Mouse (Mus musculus): ENCODE measurements around the gene Ralgapa1. TPM values are rescaled to one million over a fixed set of nuclear protein-coding genes. Genes with fewer than 3 reads are reported as not detected.
"Not testable (repeated sequence)": the region's sequence is repeated elsewhere in the genome, so short reads cannot be mapped to it uniquely, and the experiment has no call there.

Gene Ralgapa1
- polyA plus RNA-seq, 1 experiment from 2014 or later, result 37.0 TPM

DNA sequence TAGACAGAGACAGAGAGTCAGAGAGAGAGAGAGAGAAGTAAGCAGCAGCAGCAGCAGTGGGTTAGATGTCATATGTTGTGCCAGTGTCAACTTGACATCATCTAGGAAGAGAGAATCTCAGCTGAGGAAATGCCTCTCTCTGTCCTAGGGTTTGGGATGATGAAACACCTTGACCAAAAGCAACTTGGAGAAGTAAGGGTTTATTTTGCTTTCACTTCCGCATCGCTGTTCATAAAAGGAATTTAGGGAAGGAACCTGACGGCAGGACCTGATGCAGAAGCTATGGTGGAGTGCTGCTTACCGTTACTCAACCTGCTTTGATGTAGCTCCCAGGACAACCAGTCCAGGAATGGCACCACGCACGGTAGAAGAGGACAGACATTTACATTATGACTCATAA lies 3.1 kb upstream of the Ralgapa1 start:
- Histone ChIP-seq H3K9ac (replicated peaks; ENCODE audit: low read length) (no peak overlapping the region), H3K27ac (replicated peaks; ENCODE audit: low read depth, low read length) (no peak overlapping the region), H3K4me1 (ENCODE audit: control insufficient read depth, insufficient read depth, low read length) (peaks cover 8% of the 10 kb centered on the region; the same call in 1 of the 2 replicates), H3K4me3 (replicated peaks; ENCODE audit: low read depth, low read length) (no peak overlapping the region), H3K36me3 (ENCODE audit: control insufficient read depth, insufficient read depth, low read length) (no peaks in the 10 kb centered on the region), H3K27me3 (ENCODE audit: control insufficient read depth, insufficient read depth, low read length) (no peaks in the 10 kb centered on the region), H3K4me2 (ENCODE audit: low read length) (no peak overlapping the region), H3K9me3 (ENCODE audit: control insufficient read depth, low read length) (no peaks in the 10 kb centered on the region)
- ATAC-seq (ENCODE audit: low FRiP score, low TSS enrichment) (no peak), DNase-seq (no peak)
- 85% methylated on average over 6 of the region's 6 CpGs for WGBS

DNA sequence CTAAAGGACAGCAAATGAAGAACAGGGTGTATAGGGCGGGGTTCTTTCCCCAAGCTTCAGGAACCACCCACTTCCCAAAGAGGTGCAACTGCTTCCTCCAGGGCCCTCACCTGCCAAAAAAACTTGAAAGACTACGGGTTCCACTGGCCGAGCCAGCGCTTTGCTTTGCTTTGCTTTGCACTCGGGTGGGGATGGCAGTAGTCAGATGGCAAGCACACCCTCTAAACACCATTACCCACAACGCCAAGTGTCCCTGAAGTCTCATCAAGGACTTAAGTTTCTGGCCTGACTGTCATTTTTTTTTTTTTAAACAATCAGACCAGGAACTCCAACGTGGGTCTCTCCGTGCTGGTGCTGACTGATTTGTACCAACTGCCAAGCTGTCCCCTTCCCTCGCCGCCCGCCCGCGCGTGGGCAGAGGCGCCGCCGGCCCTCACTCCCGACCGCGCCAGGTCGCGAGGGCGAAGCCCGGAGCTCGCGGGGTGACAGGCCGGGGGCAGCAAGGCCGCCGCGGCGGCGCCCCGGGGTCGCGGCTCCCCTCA lies 777 bp downstream of the Ralgapa1 start:
- DNase-seq, result no peak

DNA sequence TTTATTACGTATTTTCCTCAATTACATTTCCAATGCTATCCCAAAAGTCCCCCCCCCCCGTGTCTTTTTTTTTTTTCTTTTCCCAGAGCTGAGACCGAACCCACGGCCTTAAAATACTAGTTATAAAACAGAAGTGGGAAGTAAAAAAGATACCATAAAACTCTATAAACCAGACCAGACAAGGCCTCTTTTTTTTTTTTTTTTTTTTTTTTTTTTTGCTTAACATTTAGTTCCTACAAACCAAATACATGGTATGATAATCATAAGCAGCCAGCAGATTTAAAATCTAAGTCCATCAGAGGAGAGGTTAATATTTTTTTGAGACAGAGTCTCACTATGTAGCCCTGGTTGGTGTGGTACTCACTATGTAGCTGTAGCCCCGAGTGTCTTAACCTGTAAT lies 4.5 kb downstream of the Ralgapa1 start:
- H3K27ac ChIP-seq (replicated peaks; ENCODE audit: low read depth, low read length), result no peak overlapping the region
- no peaks in the 10 kb centered on the region for H3K9me3 ChIP-seq (ENCODE audit: control insufficient read depth, low read length)
- 94% methylated on average over 5 of the region's 5 CpGs for WGBS
- H3K4me2 ChIP-seq (ENCODE audit: low read length), result no peak overlapping the region
- no peak overlapping the region for H3K4me3 ChIP-seq (replicated peaks; ENCODE audit: low read depth, low read length)
- DNase-seq (no peak), ATAC-seq (ENCODE audit: low FRiP score, low TSS enrichment) (no peak)
- peaks cover 15% of the 10 kb centered on the region; the same call in 1 of the 2 replicates for H3K4me1 ChIP-seq (ENCODE audit: control insufficient read depth, insufficient read depth, low read length)
- H3K9ac ChIP-seq (replicated peaks; ENCODE audit: low read length), result no peak overlapping the region
- H3K27me3 ChIP-seq (ENCODE audit: control insufficient read depth, insufficient read depth, low read length), result no peaks in the 10 kb centered on the region
- no peaks in the 10 kb centered on the region for H3K36me3 ChIP-seq (ENCODE audit: control insufficient read depth, insufficient read depth, low read length)

More for the DNA sequence above, 777 bp downstream of the Ralgapa1 start:
- Histone ChIP-seq H3K9ac (replicated peaks; ENCODE audit: low read length) (peak overlapping the region; percentile 91), H3K9me3 (ENCODE audit: control insufficient read depth, low read length) (no peaks in the 10 kb centered on the region), H3K36me3 (ENCODE audit: control insufficient read depth, insufficient read depth, low read length) (no peaks in the 10 kb centered on the region), H3K27me3 (ENCODE audit: control insufficient read depth, insufficient read depth, low read length) (no peaks in the 10 kb centered on the region), H3K27ac (replicated peaks; ENCODE audit: low read depth, low read length) (peak overlapping the region; percentile 96), H3K4me2 (ENCODE audit: low read length) (peak overlapping the region; percentile 61), H3K4me3 (replicated peaks; ENCODE audit: low read depth, low read length) (peak overlapping the region; percentile 92), H3K4me1 (ENCODE audit: control insufficient read depth, insufficient read depth, low read length) (peaks cover 15% of the 10 kb centered on the region; the same call in 1 of the 2 replicates)
- 1% methylated on average over 35 of the region's 35 CpGs for WGBS
- ATAC-seq (ENCODE audit: low FRiP score, low TSS enrichment), result peak; percentile 49

DNA sequence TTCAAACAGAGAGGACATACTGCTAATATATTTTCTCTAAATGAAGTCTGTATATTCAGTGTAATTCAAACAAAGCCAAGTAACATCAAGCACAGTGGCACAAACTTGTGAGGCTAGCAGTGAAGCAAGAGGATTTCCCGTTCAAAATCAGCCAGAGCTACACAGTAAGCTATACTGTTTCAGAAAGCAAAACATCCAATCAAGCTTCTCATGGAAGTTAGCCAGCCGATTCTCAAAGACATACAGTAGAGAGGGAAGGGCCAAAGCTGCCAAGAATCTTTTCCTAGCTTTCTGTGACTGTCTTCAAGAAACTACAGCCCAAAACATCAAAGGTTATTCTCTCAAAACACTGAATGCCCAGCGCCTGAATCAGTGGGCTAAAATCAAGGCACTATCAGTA lies 15.9 kb downstream of the Ralgapa1 start:
- peak; percentile 18 for DNase-seq
- no peak overlapping the region for H3K9ac ChIP-seq (replicated peaks; ENCODE audit: low read length)
- ATAC-seq (ENCODE audit: low FRiP score, low TSS enrichment), result no peak

DNA sequence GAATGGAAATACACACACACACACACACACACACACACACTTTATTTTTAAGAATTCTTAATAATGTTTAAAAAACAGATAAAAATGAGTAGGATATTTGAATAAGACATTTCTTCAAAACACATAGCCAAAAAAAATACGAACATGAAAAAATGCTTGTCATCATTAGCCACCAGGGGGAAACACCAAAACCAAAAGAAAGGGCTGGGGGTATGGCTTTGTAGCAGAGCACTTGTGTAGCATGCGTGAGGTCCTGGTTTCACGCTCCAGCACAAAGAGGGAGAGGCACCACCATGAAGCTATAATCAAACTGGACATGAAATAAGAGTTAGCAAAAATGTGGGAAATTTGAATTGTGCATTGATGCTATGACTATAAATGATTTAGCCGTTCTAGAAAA lies 19.8 kb downstream of the Ralgapa1 start:
- no peak overlapping the region for H3K9ac ChIP-seq (replicated peaks; ENCODE audit: low read length)
- no peak overlapping the region for H3K4me3 ChIP-seq (replicated peaks; ENCODE audit: low read depth, low read length)
- no peak for DNase-seq
- H3K4me1 ChIP-seq (ENCODE audit: control insufficient read depth, insufficient read depth, low read length), result no peaks in the 10 kb centered on the region
- no peak overlapping the region for H3K27ac ChIP-seq (replicated peaks; ENCODE audit: low read depth, low read length)
- no peaks in the 10 kb centered on the region for H3K9me3 ChIP-seq (ENCODE audit: control insufficient read depth, low read length)
- WGBS, result 90% methylated on average over 4 of the region's 4 CpGs
- no peak overlapping the region for H3K4me2 ChIP-seq (ENCODE audit: low read length)
- no peaks in the 10 kb centered on the region for H3K27me3 ChIP-seq (ENCODE audit: control insufficient read depth, insufficient read depth, low read length)
- no peak for ATAC-seq (ENCODE audit: low FRiP score, low TSS enrichment)
- H3K36me3 ChIP-seq (ENCODE audit: control insufficient read depth, insufficient read depth, low read length), result no peaks in the 10 kb centered on the region

More for the DNA sequence above, 15.9 kb downstream of the Ralgapa1 start:
- H3K27ac ChIP-seq (replicated peaks; ENCODE audit: low read depth, low read length), result no peak overlapping the region
- no peaks in the 10 kb centered on the region for H3K4me1 ChIP-seq (ENCODE audit: control insufficient read depth, insufficient read depth, low read length)
- WGBS, result 71% methylated on average over 3 of the region's 3 CpGs
- no peaks in the 10 kb centered on the region for H3K9me3 ChIP-seq (ENCODE audit: control insufficient read depth, low read length)
- no peak overlapping the region for H3K4me2 ChIP-seq (ENCODE audit: low read length)
- H3K4me3 ChIP-seq (replicated peaks; ENCODE audit: low read depth, low read length), result no peak overlapping the region
- H3K36me3 ChIP-seq (ENCODE audit: control insufficient read depth, insufficient read depth, low read length), result no peaks in the 10 kb centered on the region
- no peaks in the 10 kb centered on the region for H3K27me3 ChIP-seq (ENCODE audit: control insufficient read depth, insufficient read depth, low read length)

DNA sequence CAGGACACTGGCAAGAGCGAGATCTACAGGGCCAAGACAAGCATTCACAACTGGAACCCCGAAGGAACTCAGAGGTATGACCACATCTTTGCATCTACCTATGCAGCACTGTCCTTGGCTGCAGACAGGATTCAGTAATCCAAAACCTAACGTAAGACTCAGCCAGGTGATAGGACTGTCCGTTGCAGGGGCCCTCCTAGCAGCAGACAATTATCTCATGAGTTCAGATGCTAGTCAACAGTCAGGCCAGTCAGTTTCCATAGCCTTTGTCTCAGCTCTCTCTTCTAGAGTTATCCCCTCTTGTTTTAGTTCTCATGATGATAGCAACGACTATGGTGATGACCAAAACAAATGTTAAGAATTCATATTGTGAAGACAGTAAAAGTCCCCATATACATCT lies 20.8 kb downstream of the Ralgapa1 start:
- Histone ChIP-seq H3K27ac (replicated peaks; ENCODE audit: low read depth, low read length) (no peak overlapping the region), H3K4me2 (ENCODE audit: low read length) (no peak overlapping the region), H3K9ac (replicated peaks; ENCODE audit: low read length) (no peak overlapping the region), H3K9me3 (ENCODE audit: control insufficient read depth, low read length) (no peaks in the 10 kb centered on the region), H3K27me3 (ENCODE audit: control insufficient read depth, insufficient read depth, low read length) (no peaks in the 10 kb centered on the region), H3K4me3 (replicated peaks; ENCODE audit: low read depth, low read length) (no peak overlapping the region), H3K4me1 (ENCODE audit: control insufficient read depth, insufficient read depth, low read length) (no peaks in the 10 kb centered on the region), H3K36me3 (ENCODE audit: control insufficient read depth, insufficient read depth, low read length) (no peaks in the 10 kb centered on the region)
- no peak for DNase-seq
- 88% methylated on average over 5 of the region's 5 CpGs for WGBS
- ATAC-seq (ENCODE audit: low FRiP score, low TSS enrichment), result no peak

DNA sequence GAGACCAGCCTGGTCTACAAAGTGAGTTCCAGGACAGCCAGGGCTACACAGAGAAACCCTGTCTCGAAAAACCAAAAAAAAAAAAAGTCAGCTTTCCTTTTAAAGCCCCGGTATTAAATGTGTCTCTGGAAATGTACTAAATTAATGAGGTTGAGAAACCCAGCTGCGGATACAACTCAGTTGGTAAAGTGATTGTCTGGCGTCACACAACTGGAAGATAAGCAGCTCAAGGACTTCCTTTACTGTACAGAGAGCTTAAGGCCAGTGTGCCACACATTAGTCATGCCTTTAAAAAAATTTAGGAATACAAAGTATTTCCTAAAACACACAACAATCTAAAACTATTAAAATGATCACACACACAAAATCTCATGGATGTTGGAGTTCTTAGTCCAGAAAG lies 22.2 kb downstream of the Ralgapa1 start:
- Histone ChIP-seq H3K4me3 (replicated peaks; ENCODE audit: low read depth, low read length) (no peak overlapping the region), H3K4me1 (ENCODE audit: control insufficient read depth, insufficient read depth, low read length) (no peaks in the 10 kb centered on the region), H3K36me3 (ENCODE audit: control insufficient read depth, insufficient read depth, low read length) (no peaks in the 10 kb centered on the region), H3K27me3 (ENCODE audit: control insufficient read depth, insufficient read depth, low read length) (no peaks in the 10 kb centered on the region), H3K27ac (replicated peaks; ENCODE audit: low read depth, low read length) (no peak overlapping the region), H3K4me2 (ENCODE audit: low read length) (no peak overlapping the region), H3K9ac (replicated peaks; ENCODE audit: low read length) (no peak overlapping the region), H3K9me3 (ENCODE audit: control insufficient read depth, low read length) (no peaks in the 10 kb centered on the region)
- 92% methylated on average over 4 of the region's 4 CpGs for WGBS
- DNase-seq (no peak), ATAC-seq (ENCODE audit: low FRiP score, low TSS enrichment) (no peak)

DNA sequence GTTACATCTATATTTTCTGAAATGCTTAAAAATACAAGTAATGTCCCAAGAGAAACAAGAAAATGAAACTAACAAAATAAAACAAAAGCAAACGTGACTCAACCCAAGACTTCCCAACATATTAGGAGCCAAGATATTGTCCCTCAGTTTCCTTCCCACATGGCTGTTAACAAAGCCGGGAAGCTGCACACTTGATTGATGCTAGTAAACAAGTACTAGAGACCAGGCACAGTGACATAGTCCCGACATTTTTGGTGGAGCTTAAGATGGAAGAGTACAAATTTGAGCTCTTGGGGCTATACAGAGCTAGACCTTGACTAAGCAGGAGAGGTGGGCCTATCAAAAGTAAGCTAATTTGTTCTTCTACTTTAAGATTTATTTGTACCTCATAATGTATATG lies 23.9 kb downstream of the Ralgapa1 start:
- no peak for ATAC-seq (ENCODE audit: low FRiP score, low TSS enrichment)
- Histone ChIP-seq H3K4me3 (replicated peaks; ENCODE audit: low read depth, low read length) (no peak overlapping the region), H3K27ac (replicated peaks; ENCODE audit: low read depth, low read length) (no peak overlapping the region), H3K4me1 (ENCODE audit: control insufficient read depth, insufficient read depth, low read length) (no peaks in the 10 kb centered on the region), H3K9me3 (ENCODE audit: control insufficient read depth, low read length) (no peaks in the 10 kb centered on the region), H3K4me2 (ENCODE audit: low read length) (no peak overlapping the region), H3K9ac (replicated peaks; ENCODE audit: low read length) (no peak overlapping the region), H3K36me3 (ENCODE audit: control insufficient read depth, insufficient read depth, low read length) (no peaks in the 10 kb centered on the region), H3K27me3 (ENCODE audit: control insufficient read depth, insufficient read depth, low read length) (no peaks in the 10 kb centered on the region)
- 91% methylated on average over 3 of the region's 3 CpGs for WGBS
- no peak for DNase-seq

DNA sequence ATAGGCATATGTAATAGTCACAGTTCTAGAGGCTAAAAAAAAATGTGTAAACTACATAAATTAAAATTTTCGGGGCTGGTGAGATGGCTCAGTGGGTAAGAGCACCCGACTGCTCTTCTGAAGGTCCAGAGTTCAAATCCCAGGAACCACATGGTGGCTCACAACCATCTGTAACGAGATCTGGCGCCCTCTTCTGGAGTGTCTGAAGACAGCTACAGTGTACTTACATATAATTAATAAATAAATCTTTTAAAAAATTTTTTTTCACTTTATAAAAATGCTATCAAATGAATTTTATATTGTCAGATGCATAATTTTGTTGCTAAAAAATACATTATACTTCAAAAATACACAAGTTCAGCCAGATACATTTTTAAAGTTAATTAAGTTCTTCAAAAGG lies 26.5 kb downstream of the Ralgapa1 start:
- H3K36me3 ChIP-seq (ENCODE audit: control insufficient read depth, insufficient read depth, low read length); H3K4me2 ChIP-seq (ENCODE audit: low read length); H3K9ac ChIP-seq (replicated peaks; ENCODE audit: low read length); DNase-seq; H3K9me3 ChIP-seq (ENCODE audit: control insufficient read depth, low read length); ATAC-seq (ENCODE audit: low FRiP score, low TSS enrichment); H3K27me3 ChIP-seq (ENCODE audit: control insufficient read depth, insufficient read depth, low read length); H3K4me1 ChIP-seq (ENCODE audit: control insufficient read depth, insufficient read depth, low read length); H3K27ac ChIP-seq (replicated peaks; ENCODE audit: low read depth, low read length); H3K4me3 ChIP-seq (replicated peaks; ENCODE audit: low read depth, low read length): not testable (repeated sequence)
- WGBS, result 87% methylated on average over 4 of the region's 4 CpGs
